12 mouse cellular contexts compared by ENCODE assay signal in genomic region chrX:52052011-52052410, GRCm38 (mm10).
DNase-seq lines count a peak whose midpoint lies in the region; ATAC-seq and TF ChIP-seq lines count a peak whose summit lies in the region.
"Had no signal": no experiment of that assay in that cellular context is flagged by ENCODE, and none has a peak within 500 bp of the region (broad histone marks: within the 10 kb centered on the region; RNA-seq: fewer than 3 reads in every experiment).

No protein-coding gene starts in this region.

- 52% methylated on average over 5 of the region's 5 CpGs for WGBS in heart, embryonic 11.5 days (ENCODE audit: insufficient replicate concordance)
- WGBS in thymus, adult 2 months = 91% methylated on average over 5 of the region's 5 CpGs

- no peak overlapping the region for H3K4me3 ChIP-seq in heart, embryonic 11.5 days (ENCODE audit: low read depth, low read length)
- H3K4me3 ChIP-seq in thymus, adult 2 months (ENCODE audit: control insufficient read depth, insufficient read depth, low read length) = no peak overlapping the region

- H3K36me3 ChIP-seq in heart, embryonic 11.5 days (ENCODE audit: control insufficient read depth, insufficient read depth, low read length) = no peaks in the 10 kb centered on the region
- H3K36me3 ChIP-seq in thymus, adult 2 months (ENCODE audit: control insufficient read depth, insufficient read depth, low read length) = no peaks in the 10 kb centered on the region

- H3K9ac ChIP-seq in heart, embryonic 11.5 days (ENCODE audit: low read depth, low read length) = no peak overlapping the region

- no peaks in the 10 kb centered on the region for H3K27me3 ChIP-seq in heart, embryonic 11.5 days (ENCODE audit: control insufficient read depth, insufficient read depth, low read length)
- H3K27me3 ChIP-seq in thymus, adult 2 months (ENCODE audit: control insufficient read depth, insufficient read depth, low read length) = no peaks in the 10 kb centered on the region

- no peak overlapping the region for H3K4me2 ChIP-seq in heart, embryonic 11.5 days

- no peak for TF ChIP-seq POLR2A in thymus, adult 2 months (IDR thresholded peaks at IDR 0.05; ENCODE audit: control insufficient read depth, extremely low read depth, insufficient read depth, low read length, poor library complexity)

- TF ChIP-seq CTCF in thymus, adult 2 months (IDR thresholded peaks at IDR 0.05; ENCODE audit: borderline replicate concordance, control insufficient read depth, extremely low read depth, insufficient read depth, low read length, poor library complexity) = no peak

- peak; percentile 6 to 18 for DNase-seq in heart, adult 9 months (ENCODE audit: low spot score in 2 of 2)
- peak; percentile 5 for DNase-seq in ovary, postnatal 14 days (ENCODE audit: low spot score)
- DNase-seq in ovary, postnatal 36 days (ENCODE audit: low spot score) = no peak
- DNase-seq in kidney, postnatal 25 days = peak; percentile 69 to 79
- no peak for DNase-seq in right cerebral cortex, postnatal 10 days (ENCODE audit: low spot score in 2 of 2)
- no peak for DNase-seq in thymus, adult 2 months
- no peak for DNase-seq in embryo, embryonic 10.5 days (ENCODE audit: low spot score)
- DNase-seq: gastrocnemius, postnatal 10 days; right cerebral cortex, postnatal 25 days; thymus, adult 18-20 months had no signal

- no peak for ATAC-seq in heart, embryonic 11.5 days (replicated peaks; ENCODE audit: insufficient number of reproducible peaks, low FRiP score, low TSS enrichment)
- ATAC-seq: inflammation-experienced regulatory T-cells, adult 6 months had no signal

- no peaks in the 10 kb centered on the region for H3K9me3 ChIP-seq in heart, embryonic 11.5 days (replicated peaks; ENCODE audit: control insufficient read depth, low read length)

- H3K27ac ChIP-seq in heart, embryonic 11.5 days (ENCODE audit: low read depth, low read length) = no peak overlapping the region
- H3K27ac ChIP-seq in thymus, adult 2 months (ENCODE audit: control insufficient read depth, insufficient read depth, low read length) = no peak overlapping the region

- H3K4me1 ChIP-seq in heart, embryonic 11.5 days (ENCODE audit: control insufficient read depth, insufficient read depth, low read length) = no peaks in the 10 kb centered on the region
- H3K4me1 ChIP-seq in thymus, adult 2 months (replicated peaks; ENCODE audit: control insufficient read depth, insufficient read depth, low read length) = no peaks in the 10 kb centered on the region

Comparison
In these comparisons a context has a peak if more than half of its experiments do, and no peak if none do; other contexts are left out.
1. DNase-seq: peak in heart, adult 9 months (2 of 2), ovary, postnatal 14 days (single experiment) and kidney, postnatal 25 days (2 of 2); none in ovary, postnatal 36 days (single experiment), right cerebral cortex, postnatal 10 days (0 of 2), thymus, adult 2 months (single experiment) and embryo, embryonic 10.5 days (single experiment).